Mouse (Mus musculus) thymus, postnatal 25 days (tissue): ENCODE data around the gene Smad5.

Experiments used
- DNase-seq: peaks from one replicate; pipeline ENCODE4 v3.0.0; 2022

Gene Smad5

GRCm38 (mm10) chr13:56703222-56703870 lies 536 bp downstream of the Smad5 start:
- DNase-seq, result peak; percentile 74

- peak; percentile 36 for DNase-seq
These were observed 1.1 kb downstream of the Smad5 start for GRCm38 (mm10) chr13:56703871-56704321.

GRCm38 (mm10) chr13:56704596-56704995 lies 1.8 kb downstream of the Smad5 start:
- DNase-seq, result no peak

DNA sequence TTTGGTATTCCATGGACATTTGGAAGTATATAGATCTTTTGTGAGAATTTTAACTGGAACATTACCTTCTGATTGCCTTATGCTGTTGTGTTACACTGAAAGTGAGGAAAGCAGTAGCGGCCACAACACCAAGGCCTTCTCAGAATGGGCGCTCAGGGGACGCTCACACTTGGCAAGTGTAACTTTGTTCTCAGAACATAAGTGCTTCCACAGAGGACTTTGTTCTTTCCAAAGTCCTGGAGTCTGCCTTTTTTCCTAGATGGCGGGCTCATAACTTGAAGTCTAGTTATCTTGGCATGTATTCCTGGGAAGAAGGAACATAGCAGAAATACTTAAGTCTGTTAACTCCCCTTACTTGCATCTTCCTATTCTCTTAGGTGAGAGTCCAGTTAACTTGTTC lies 4.3 kb downstream of the Smad5 start:
- no peak for DNase-seq

- no peak for DNase-seq
These were observed 4.8 kb downstream of the Smad5 start for GRCm38 (mm10) chr13:56707606-56708005.

DNA sequence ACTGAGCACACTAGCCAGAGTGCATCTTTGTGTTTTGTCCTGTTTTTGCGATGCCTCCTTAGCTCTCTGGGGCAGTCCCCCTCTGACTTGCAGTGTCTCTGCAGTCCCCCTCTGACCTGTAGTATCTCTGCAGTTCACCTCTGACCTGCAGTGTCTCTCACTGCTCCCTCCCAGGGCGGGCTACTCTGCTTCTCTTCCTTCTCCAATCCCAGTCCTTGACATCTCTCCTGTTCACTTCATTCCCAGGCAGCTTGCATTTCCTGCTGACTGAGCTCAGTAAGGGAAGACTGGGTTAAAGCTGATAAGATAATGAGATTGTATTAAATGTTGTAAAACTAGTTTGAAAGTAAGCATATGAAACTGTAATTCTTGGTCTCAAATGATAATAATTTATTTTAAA lies 7.8 kb downstream of the Smad5 start:
- DNase-seq, result no peak

DNA sequence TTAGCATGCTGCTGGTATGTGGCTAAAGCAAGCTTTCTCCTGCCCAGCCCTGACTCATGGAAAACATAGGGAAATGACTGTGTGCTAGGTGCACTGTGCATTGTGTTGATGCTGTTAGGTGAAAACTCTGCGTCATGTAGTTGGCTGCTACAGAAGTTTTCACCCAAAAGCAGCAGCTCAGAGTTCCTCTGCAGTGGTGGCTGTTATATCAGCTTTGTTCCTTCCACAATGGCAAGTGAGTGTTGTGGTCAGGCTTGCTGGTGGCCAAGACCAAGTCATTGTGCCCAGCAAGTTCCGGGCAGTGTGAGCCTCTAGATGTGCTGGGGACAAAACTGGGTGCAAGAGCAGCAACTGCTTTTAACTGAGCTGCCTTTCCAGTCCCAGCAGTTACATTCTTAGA lies 9.4 kb downstream of the Smad5 start:
- DNase-seq, result no peak

DNA sequence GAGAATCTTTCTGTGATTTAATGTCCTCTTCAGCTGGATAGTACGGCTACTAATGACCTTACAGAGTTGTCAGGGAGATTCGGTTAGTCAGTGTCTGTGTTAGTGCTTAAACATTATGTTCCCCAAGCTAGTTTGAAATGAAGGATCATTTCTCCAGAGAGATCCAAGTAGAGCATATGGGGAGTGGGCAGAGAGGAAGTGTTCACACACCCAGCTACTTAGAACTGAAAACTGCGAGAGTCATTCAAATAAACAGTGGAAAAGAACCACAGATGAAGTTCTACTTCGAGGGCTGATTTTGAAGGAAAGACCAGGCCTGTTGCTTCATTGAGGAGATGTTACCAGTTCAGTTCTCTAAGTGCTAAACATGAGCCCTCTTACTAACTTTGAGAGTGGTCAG lies 23.7 kb downstream of the Smad5 start:
- no peak for DNase-seq

- DNase-seq, result no peak
These were observed 26.2 kb downstream of the Smad5 start for GRCm38 (mm10) chr13:56729046-56729445.

DNA sequence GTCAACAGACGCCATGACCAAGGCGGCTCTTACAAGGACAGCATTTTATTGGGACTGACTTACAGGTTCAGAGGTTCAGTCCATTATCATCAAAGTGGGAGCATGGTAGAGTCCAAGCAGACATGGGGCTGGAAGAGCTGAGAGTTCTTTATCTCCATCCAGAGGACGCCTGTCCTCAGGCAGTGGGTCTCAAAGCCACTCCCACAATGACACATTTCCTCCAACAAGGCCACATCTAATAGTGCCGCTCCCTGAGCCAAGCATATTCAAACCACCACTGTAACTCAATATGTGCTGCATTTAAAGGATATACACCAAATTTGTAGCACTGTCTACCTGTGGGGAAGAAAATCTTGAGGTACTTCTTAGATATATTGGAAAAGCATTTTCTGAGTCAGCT lies 31.8 kb downstream of the Smad5 start:
- DNase-seq, result no peak

DNA sequence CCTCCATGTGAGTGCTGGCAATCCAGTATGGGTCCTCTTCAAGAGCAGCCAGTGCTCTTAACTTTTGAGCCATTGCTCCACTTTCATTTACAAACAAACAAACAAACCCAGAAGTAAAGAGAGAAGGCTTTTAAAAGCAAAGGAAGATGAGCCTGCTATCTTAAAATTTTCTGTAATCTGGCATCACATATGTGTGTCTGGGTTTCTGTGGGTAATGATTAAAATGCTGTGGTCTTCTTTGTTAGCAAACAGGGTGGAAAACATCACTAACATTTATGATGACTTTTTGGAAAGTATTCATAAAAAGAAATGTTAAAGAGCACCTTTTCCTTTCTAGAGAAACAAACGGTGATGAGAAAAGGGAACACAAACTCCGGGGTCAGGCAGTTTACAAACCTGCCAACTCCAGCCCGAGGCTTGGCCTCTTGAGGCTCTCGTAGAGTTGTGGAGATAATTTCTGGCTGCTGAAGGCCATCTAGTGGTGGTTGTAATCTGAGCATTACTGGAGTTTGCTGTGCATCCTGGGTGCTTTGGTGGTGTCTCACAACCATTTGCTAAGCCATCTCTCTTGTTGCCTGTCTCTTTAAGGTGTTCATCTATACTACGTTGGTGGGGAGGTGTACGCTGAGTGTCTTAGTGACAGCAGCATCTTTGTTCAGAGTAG lies 32.5 kb downstream of the Smad5 start:
- DNase-seq, result peak; percentile 50

GRCm38 (mm10) chr13:56739556-56739955 lies 36.7 kb downstream of the Smad5 start:
- DNase-seq, result no peak

- DNase-seq, result no peak
These were observed 37.7 kb downstream of the Smad5 start for GRCm38 (mm10) chr13:56740496-56740895.

GRCm38 (mm10) chr13:56741691-56742090 lies 38.9 kb downstream of the Smad5 start:
- DNase-seq, result no peak

- no peak for DNase-seq
These were observed 39.6 kb downstream of the Smad5 start for GRCm38 (mm10) chr13:56742325-56742901.

DNA sequence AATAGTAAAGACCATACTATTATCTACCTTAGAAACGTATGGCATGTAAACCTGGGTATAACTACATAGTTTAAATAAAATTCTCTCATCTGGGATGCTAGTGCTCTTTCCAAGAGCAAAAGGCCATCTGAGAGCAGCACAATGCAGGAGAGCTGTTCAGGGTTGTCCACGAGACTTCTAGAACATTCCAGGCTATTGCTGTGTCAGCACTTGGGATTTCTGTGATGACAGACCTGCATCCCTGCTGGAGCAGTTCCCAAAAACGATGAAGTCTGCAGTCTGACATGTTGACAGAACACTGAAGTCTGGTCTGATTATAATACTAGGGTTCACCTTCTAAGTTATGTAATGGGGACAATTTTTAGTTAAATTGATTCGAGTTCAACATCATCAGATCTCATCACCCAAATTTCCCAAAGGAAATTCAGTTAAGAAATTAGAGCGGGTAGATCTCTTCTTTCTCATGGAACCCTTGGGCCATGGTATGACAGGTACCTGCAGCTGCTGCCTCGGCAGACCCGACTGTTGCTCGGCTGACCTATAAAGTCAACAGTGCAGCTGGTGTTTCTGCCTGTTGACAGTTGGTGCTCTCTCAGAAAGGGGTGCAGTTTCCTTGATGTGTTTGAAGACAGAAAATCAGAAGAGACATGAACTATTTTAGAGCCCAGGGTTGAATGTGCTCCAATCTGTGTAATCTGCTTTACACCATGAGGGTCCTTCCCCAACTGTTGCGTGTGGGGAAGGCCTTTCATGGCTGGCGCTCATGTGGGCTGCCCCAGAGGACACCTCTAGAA lies 44.1 kb downstream of the Smad5 start:
- DNase-seq, result no peak

GRCm38 (mm10) chr13:56747554-56747953 lies 44.7 kb downstream of the Smad5 start:
- DNase-seq, result peak; percentile 53

GRCm38 (mm10) chr13:56749377-56749776 lies 46.6 kb downstream of the Smad5 start:
- DNase-seq, result peak; percentile 34

GRCm38 (mm10) chr13:56751774-56752173 lies 49.0 kb downstream of the Smad5 start:
- peak; percentile 51 for DNase-seq

DNA sequence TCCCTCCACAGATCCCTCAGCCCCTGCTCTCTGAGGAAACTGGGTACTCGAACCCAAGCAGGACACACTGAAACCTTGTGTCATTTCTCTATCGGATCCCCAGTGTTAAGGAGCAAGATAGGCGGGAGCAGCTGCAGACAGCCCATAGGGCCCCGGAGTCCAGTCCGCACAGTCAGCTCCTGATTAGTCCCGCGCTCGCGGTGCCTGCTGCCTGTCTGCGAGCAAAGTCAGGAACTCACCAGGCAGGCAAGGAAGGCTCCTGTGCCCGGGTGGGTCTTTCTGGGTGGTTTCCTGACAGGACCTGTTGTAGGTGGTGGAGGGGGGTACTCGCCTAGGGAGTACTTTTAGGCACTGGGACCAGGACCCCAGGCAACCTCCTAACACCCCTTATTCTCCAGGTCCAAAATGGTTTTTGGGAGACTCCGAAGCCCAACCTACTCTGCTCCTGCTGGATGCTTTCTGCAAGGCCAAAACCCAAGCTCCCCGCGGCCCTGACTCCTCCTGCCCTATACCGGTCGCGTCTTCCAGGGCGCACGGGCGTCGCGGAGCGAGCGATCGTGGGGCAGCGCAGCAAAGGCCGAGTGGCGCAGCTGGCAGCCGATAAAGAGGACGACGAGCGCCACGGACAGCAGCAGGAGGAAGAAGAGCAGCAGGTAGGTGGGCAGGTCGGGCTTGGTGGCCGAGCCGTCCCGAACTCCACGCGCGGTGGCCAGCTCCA lies 49.8 kb downstream of the Smad5 start:
- DNase-seq, result peak; percentile 32

DNA sequence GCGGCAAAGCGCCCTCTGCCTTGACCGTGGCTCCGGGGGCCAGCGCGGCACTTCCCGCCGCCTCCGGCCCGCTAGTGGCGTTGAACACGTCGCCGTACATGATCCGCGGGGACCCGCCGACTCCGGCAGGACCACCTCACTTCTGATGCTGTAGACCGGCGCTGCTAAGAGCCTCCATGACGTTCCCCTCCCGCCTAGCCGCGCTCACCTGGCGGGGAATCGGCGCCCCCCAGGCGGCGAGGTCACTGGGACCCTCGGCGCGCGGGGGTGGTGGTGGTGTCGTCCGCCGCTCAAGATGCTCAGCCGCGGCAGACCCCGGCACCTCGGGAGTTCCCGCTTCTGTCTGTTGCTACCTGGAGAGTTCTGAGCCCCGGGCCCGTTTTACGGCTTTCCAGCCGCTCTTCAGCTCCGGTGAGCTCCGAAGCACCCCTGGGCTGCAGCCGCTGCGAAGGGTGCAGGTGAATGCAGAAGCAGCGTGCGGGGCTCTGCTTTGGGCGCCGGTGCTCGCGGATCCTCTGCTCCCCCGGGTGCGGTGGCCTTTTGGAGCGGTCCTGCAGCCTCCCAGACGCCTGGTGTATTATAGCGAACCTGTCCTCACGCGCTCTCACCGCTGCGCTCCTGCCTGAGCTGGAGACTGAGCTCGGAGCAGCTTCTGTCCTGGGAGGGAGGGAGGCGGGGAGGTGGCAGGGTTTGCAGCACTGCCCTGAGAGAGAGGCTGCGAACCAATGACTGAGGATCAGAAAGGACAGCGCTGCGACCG lies 50.6 kb downstream of the Smad5 start, which contains the start of gene Gm45623:
Gene Gm45623 (minus strand): TSS at position 636 of the 760 bp plus-strand sequence.
- peak; percentile 50 for DNase-seq

- peak; percentile 77 for DNase-seq
These were observed 53.1 kb downstream of the Smad5 start for GRCm38 (mm10) chr13:56755871-56756270.
